Mouse (Mus musculus) lung, postnatal 36 days (tissue): ENCODE results near the gene Uox.

Source experiments
- DNase-seq: peaks from one replicate; pipeline ENCODE4 v3.0.0; 2022; ENCODE audit warnings: mixed read lengths

The Uox gene

GRCm38 (mm10) chr3:146586616-146587015 is 16.4 kb downstream of the Uox start:
- DNase-seq: no peak

DNA sequence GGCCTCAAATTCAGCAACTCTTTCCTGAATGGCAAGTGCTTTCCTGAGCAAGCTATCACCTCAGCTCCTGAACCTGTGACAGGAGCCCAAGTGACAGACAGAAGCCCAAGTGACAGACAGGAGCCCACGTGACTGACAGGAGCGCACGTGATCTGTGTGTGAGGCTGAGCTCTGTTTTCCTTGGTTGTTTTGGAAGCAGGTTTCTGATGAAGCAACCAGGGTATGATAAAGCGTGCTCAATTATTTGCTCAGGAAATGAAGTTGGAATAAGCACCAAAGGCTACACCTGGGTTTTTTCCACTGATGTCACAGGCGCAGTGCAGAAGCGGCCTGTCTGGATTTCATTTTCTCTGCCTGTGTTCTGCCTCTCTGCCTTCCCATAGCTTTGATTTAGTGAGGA is 19.3 kb downstream of the Uox start:
- DNase-seq: no peak

DNA sequence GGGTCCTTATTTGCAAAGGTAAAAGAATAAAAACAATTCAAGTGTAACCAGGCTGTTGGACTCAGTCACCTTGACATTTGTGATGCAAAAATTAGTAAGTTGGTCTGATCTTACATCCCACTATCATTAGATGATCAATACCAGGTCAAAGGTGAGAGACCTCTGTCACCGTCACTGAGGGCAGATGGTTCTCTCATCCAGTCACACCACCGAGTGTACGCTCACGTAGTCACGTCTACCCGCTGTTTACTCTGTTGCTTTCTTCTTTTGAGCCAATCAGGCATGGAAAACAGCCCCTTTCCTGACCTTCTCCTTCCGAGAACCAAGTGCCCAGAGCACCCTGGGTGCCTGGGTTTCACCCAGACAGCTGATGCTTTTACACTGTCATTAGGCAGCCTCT is 20.9 kb downstream of the Uox start:
- no peak for DNase-seq

- no peak for DNase-seq
Measured at GRCm38 (mm10) chr3:146591601-146592000, 21.4 kb downstream of the Uox start.

GRCm38 (mm10) chr3:146595440-146595839 is 25.2 kb downstream of the Uox start:
- no peak for DNase-seq

- DNase-seq: no peak
Measured at GRCm38 (mm10) chr3:146596387-146596786, 26.2 kb downstream of the Uox start.

GRCm38 (mm10) chr3:146596864-146597263 is 26.6 kb downstream of the Uox start:
- no peak for DNase-seq

DNA sequence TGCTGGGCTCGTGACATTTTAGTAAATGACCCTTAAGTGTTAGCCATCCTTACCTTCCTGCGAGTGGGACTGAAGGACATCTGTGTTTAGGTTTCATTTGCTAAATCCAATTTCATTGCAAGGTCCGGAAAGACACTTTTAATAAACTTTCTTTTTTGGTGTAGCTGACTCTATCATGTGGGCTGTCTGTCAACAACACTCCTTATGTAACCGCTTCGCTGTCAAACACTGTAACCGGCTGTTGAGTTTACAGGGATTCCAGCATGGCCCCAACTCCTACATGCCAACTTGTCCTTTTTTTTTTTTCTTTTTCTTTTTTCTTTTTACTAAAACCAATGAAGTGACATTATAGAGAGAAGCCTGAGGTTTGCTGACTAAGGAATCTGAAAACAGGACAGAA is 28.2 kb downstream of the Uox start:
- peak; percentile 18 for DNase-seq

DNA sequence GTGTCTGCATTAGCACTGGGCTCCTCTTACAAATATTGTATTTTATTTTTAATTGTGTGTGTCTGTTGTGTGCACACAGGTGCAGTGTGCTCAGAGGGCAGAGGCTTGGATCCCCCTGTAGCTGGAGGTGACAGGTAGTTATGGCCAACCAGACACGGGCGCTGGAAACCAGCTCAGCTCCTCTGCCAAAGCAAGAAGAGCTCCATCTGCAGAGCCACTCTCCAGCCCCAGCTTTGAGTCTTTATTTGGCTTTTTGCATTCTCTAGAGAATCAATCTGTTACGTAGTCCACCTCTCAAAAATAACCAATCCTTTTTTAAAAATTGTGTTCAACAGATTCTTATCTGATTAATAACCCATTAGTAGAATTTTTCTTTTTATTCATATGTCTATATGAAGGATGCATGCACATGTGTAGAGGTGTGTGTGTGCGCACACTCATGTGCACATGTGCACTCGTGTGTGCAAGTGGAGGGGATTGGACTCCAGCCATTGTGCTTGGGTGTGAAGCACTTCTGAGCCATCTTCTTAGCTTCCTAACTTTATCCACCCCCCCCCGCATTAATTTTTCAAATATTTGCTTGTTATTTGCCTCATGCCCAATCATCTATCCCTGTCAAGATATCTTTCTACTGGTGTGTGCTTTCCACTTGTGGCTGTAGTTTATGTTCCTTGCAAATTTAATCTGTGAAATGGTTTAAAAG is 29.1 kb downstream of the Uox start:
- DNase-seq: no peak

DNA sequence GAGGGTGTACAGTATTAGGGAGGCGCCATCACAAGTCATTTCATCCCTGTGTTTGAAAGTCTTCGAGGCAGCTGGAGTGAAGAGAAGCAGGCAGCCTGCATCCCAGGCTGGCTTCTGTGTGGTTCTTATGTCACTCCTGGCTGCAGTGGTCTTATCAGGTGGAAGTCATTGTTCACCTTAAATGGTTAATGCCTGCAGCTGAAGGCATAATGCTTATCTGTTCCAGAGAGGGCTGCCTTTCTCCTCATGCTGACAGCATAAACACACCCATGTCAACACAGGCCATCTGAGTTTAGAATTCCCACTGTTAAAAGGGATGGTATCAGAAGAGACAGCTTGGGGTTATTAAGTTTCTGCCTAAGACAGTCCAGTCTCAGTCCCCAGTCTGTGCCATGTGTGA is 31.0 kb downstream of the Uox start:
- DNase-seq: no peak

- no peak for DNase-seq
Measured at GRCm38 (mm10) chr3:146602531-146602930, 32.3 kb downstream of the Uox start.

GRCm38 (mm10) chr3:146604647-146605046 is 34.4 kb downstream of the Uox start:
- no peak for DNase-seq

- DNase-seq: no peak
Measured at GRCm38 (mm10) chr3:146607368-146607767, 37.1 kb downstream of the Uox start.

DNA sequence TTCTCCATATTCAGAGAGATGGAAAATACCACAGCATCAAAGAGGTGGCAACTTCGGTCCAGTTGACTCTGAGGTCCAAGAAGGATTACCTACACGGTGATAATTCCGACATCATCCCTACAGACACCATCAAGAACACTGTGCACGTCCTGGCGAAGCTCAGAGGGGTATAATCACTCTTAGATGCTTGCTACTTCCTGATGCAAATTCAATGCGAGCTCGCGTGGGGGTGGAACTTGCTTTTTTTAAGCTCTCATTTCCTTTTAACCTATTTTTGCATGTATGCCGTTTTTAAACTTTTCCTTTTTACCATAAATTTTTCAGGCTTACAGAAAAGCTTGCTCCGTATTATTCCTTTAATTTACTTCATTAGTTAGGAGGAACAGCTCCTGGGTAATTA is 40.1 kb downstream of the Uox start:
- DNase-seq: no peak

DNA sequence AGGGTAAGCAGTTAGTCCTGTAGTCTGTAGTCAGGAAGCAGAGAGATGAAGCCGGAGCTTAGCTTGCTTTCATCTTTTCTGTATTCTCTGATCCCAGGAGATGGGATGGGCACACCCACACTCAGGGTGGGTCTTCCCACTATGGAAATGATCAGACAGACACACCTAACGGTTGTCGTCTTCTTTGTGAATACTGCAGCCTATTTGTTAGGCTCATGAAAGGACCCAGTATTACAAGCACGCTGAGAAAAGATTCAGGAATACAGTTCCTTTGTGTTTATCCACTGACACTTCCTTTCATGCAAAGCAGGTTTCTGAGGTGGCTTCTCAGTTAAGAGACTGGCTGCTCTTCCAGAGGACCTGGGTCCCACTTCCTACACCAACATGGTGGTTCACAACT is 41.0 kb downstream of the Uox start:
- DNase-seq: no peak

DNA sequence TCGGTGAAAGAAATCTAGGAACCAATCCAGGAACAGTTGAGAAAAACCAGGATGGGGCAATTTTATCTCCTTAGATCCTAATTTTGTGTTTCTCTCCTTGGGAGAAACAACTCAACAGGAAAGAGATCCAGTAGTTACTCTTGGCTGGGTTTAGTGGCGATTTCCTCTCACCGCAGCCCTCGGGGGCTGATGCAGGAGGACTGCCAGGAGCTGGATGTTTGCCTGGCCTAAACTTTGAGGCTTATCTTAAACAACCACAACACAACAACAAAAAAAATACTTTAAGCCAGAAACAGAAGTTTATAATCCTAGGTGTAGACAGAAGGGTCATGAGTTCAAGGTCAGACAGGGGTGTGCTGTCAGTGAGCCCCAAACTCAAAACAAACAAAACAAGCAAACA is 41.6 kb downstream of the Uox start:
- no peak for DNase-seq

- DNase-seq: no peak
Measured at GRCm38 (mm10) chr3:146615496-146615895, 45.3 kb downstream of the Uox start, which contains the start of gene Dnase2b. Dnase2b (minus strand) TSS chr3:146615596.

GRCm38 (mm10) chr3:146616533-146617283 is 46.5 kb downstream of the Uox start:
- no peak for DNase-seq

GRCm38 (mm10) chr3:146617946-146618345 is 47.7 kb downstream of the Uox start:
- no peak for DNase-seq

- no peak for DNase-seq
Measured at GRCm38 (mm10) chr3:146618357-146618756, 48.1 kb downstream of the Uox start.

DNA sequence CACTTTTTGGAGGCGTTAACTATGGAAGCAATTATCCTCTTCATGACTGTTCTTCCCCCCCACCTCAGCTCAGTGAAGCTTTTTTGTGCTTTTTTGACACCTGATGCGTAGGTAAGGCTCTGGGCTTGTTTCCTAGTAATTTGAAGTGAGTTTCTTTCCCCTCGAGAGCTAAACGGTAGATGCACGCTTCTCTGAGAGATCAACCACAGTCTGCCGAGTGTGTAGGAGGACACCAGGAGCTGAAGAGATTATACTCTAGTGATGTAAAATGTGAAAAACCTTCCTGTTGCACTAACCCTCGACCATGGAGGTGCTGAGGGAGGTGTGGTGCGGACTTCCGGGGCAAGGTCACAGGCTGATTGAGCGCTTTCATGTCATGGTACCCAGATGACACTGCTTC is 49.9 kb downstream of the Uox start:
- DNase-seq: no peak

DNA sequence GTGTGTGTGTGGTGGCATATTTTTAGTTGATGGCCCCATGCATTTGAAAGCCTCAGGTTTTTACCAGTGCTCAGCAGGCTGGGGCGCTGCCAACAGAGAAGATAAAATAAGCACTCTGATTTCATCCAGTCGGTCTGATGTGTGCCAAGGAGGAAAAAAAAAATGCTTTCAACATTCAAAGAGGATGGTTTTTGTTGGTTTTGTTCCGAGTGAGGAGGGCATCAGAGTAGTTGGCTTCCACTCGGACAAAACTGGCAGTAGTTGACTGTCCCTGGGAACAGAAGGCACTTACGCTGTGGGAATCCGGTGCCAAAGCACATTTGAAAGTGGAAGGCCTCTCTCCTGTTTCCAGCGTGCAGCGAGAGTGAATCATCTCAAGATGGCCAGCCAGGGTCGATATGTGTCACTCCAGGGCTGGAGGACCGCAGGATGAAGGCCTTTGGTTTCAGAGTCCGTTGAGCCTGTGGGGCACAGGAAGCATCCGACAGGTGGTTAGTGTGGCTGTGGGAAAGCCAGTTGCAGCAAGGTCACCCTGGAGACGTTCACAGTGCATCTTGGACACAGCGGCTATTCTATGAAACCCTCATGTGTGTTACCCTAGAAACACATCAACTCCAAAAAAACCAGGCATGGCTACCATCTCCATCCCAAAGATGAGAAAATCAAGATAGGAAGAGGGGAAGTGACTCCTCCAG is 50.5 kb downstream of the Uox start:
- DNase-seq: peak; percentile 4

DNA sequence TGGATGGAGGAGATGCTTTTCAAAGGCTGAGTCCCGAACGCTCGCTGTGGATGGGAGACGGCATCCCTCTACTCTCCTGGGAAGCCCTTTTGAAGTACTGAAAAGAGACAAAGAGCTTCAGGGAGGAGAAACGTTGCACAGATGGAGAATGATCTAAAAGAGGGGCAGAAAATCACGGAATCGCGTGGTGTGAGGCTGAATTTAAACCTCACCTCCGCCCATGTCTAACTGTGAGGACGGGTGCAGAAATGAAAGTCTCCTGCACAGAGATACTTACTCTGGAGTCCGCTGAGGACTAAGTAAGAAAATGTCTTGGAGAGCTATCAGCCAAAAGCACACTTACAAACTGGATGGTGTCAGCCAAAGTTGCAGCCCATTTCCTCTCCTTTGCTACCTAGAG is 51.7 kb downstream of the Uox start:
- DNase-seq: no peak

GRCm38 (mm10) chr3:146625766-146626165 is 55.5 kb downstream of the Uox start:
- DNase-seq: no peak
